Mouse (Mus musculus) lung, adult 2 months (tissue): ENCODE results near the gene Znhit6.

Experiments
- CTCF ChIP-seq: fragments of 200-500 bp; IDR thresholded peaks from 2 replicates; pipeline ENCODE4 v1.5.1; 2011; ENCODE audit warnings: mild to moderate bottlenecking, low read length, control low read depth; ENCODE audit not compliant: insufficient read depth
- POLR2A ChIP-seq: fragments of 200-500 bp; IDR thresholded peaks from 2 replicates; pipeline ENCODE4 v1.6.1; 2011; ENCODE audit warnings: low read depth, mild to moderate bottlenecking, control low read depth, low read length, borderline replicate concordance; ENCODE audit errors: extremely low read depth

- TF ChIP-seq CTCF (no peak), POLR2A (no peak)
These were observed 38.5 kb downstream of the Znhit6 start for GRCm38 (mm10) chr3:145614362-145615115.
